Mouse (Mus musculus): ENCODE data around the gene Tbc1d7.

- no peak for TF ChIP-seq CTCF (IDR thresholded peaks at IDR 0.05; ENCODE audit: insufficient read depth, low read depth, low read length)
- TF ChIP-seq POLR2A (IDR thresholded peaks at IDR 0.05; ENCODE audit: insufficient read depth, low read depth, low read length): no peak
Measured at GRCm38 (mm10) chr13:43152005-43152520, 19.2 kb downstream of the Tbc1d7 start.

All from olfactory bulb, adult 2 months (tissue).